Comparison of ENCODE assay signal across 28 mouse cellular contexts in the genomic region with DNA sequence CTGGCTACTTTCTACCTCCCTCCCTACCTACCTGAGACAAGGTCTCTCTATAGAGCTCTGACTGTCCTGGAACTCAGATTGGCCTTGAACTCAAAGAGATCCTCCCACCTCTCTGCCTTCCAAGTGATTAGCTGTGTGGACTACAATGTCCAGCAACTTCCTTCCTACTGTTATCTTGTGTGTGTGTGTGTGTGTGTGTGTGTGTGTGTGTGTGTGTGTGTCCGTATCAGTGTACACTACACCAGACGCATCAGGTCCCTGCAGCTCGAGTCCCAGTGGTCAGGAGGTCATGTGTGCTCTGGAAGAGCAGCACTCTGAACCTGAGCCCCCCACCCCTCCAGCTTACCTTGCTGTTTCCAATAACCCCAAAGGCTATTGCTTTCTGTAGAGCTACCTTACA. TPM values are rescaled to one million over a fixed set of nuclear protein-coding genes. Genes with fewer than 3 reads are reported as not detected.
A peak's percentile ranks its signal among the peaks of the same experiment; 100 is the strongest.
DNase-seq lines count a peak whose midpoint lies in the region; ATAC-seq and TF ChIP-seq lines count a peak whose summit lies in the region.
"Had no signal": no experiment of that assay in that cellular context is flagged by ENCODE, and none has a peak within 500 bp of the region (broad histone marks: within the 10 kb centered on the region; RNA-seq: fewer than 3 reads in every experiment).

No protein-coding gene starts in this region.

- ATAC-seq in liver, embryonic 13.5 days (ENCODE audit: low read depth) = peak; percentile 33; the same call in 1 of the 2 replicates
- 0 out of 2 replicates have a peak, but pooled peaks have one; percentile 20 for ATAC-seq in liver, embryonic 16.5 days (ENCODE audit: low read depth)
- ATAC-seq in liver, embryonic 12.5 days = no peak
- no peak for ATAC-seq in hindbrain, embryonic 12.5 days (ENCODE audit: low FRiP score)
- ATAC-seq: CD4-positive, CD25-positive, alpha-beta regulatory T cell, adult 4 months; forebrain, embryonic 14.5 days; forebrain, embryonic 16.5 days had no signal

- no peak for TF ChIP-seq CTCF in E14TG2a.4 (conservative IDR thresholded peaks at IDR 0.05; ENCODE audit: low read length)

- H3K27me3 ChIP-seq in liver, embryonic 13.5 days = no peaks in the 10 kb centered on the region
- H3K27me3 ChIP-seq in liver, embryonic 16.5 days (ENCODE audit: control insufficient read depth, insufficient read depth, low read depth, low read length) = no peaks in the 10 kb centered on the region
- H3K27me3 ChIP-seq in liver, embryonic 12.5 days (replicated peaks) = no peaks in the 10 kb centered on the region
- H3K27me3 ChIP-seq in E14TG2a.4 (ENCODE audit: insufficient read depth, low read length) = no peaks in the 10 kb centered on the region
- H3K27me3 ChIP-seq in hindbrain, embryonic 12.5 days = no peaks in the 10 kb centered on the region
- H3K27me3 ChIP-seq: CH12.LX; embryonic facial prominence, embryonic 13.5 days; embryonic facial prominence, embryonic 15.5 days; forebrain, embryonic 12.5 days had no signal

- peaks cover 24% of the 10 kb centered on the region for H3K4me1 ChIP-seq in liver, embryonic 13.5 days (replicated peaks)
- H3K4me1 ChIP-seq in liver, embryonic 16.5 days (ENCODE audit: control insufficient read depth, low read depth, low read length) = peaks cover 2% of the 10 kb centered on the region
- peaks cover 13% of the 10 kb centered on the region for H3K4me1 ChIP-seq in liver, embryonic 12.5 days
- peaks cover 84% of the 10 kb centered on the region for H3K4me1 ChIP-seq in E14TG2a.4 (replicated peaks; ENCODE audit: low read depth, low read length)
- no peaks in the 10 kb centered on the region for H3K4me1 ChIP-seq in hindbrain, embryonic 12.5 days
- H3K4me1 ChIP-seq: embryonic facial prominence, embryonic 15.5 days had no signal

- H3K9ac ChIP-seq in liver, embryonic 13.5 days = no peak overlapping the region
- no peak overlapping the region for H3K9ac ChIP-seq in liver, embryonic 16.5 days (ENCODE audit: low read depth, low read length)
- no peak overlapping the region for H3K9ac ChIP-seq in liver, embryonic 12.5 days
- H3K9ac ChIP-seq in hindbrain, embryonic 12.5 days = no peak overlapping the region
- H3K9ac ChIP-seq: embryonic facial prominence, embryonic 13.5 days; embryonic facial prominence, embryonic 15.5 days; forebrain, embryonic 12.5 days had no signal

- no peak overlapping the region for H3K4me2 ChIP-seq in liver, embryonic 13.5 days
- H3K4me2 ChIP-seq in liver, embryonic 16.5 days (ENCODE audit: low read depth, low read length) = no peak overlapping the region
- no peak overlapping the region for H3K4me2 ChIP-seq in liver, embryonic 12.5 days
- H3K4me2 ChIP-seq in hindbrain, embryonic 12.5 days (replicated peaks) = no peak overlapping the region
- H3K4me2 ChIP-seq: embryonic facial prominence, embryonic 13.5 days; embryonic facial prominence, embryonic 15.5 days; forebrain, embryonic 12.5 days had no signal

- H3K36me3 ChIP-seq in liver, embryonic 13.5 days = peaks cover 41% of the 10 kb centered on the region
- H3K36me3 ChIP-seq in liver, embryonic 16.5 days (ENCODE audit: control insufficient read depth, insufficient read depth) = peaks cover 9% of the 10 kb centered on the region
- H3K36me3 ChIP-seq in liver, embryonic 12.5 days = peaks cover 43% of the 10 kb centered on the region
- peaks cover 62% of the 10 kb centered on the region for H3K36me3 ChIP-seq in E14TG2a.4 (ENCODE audit: insufficient read depth, low read length)
- H3K36me3 ChIP-seq in hindbrain, embryonic 12.5 days = peaks cover 19% of the 10 kb centered on the region

- H3K9me3 ChIP-seq in liver, embryonic 13.5 days (replicated peaks) = no peaks in the 10 kb centered on the region
- no peaks in the 10 kb centered on the region for H3K9me3 ChIP-seq in liver, embryonic 16.5 days (replicated peaks; ENCODE audit: control insufficient read depth, low read length)
- no peaks in the 10 kb centered on the region for H3K9me3 ChIP-seq in liver, embryonic 12.5 days (replicated peaks)
- H3K9me3 ChIP-seq in E14TG2a.4 (ENCODE audit: low read length) = no peaks in the 10 kb centered on the region
- no peaks in the 10 kb centered on the region for H3K9me3 ChIP-seq in hindbrain, embryonic 12.5 days (replicated peaks)
- H3K9me3 ChIP-seq: embryonic facial prominence, embryonic 13.5 days; embryonic facial prominence, embryonic 15.5 days; forebrain, embryonic 10.5 days; forebrain, embryonic 12.5 days had no signal

- H3K27ac ChIP-seq in liver, embryonic 13.5 days = no peak overlapping the region
- no peak overlapping the region for H3K27ac ChIP-seq in liver, embryonic 16.5 days (ENCODE audit: low read length)
- no peak overlapping the region for H3K27ac ChIP-seq in liver, embryonic 12.5 days
- H3K27ac ChIP-seq in hindbrain, embryonic 12.5 days = no peak overlapping the region
- H3K27ac ChIP-seq: embryonic facial prominence, embryonic 13.5 days; embryonic facial prominence, embryonic 15.5 days; forebrain, embryonic 10.5 days; forebrain, embryonic 12.5 days had no signal

- no peak for DNase-seq in liver, embryonic 13.5 days
- DNase-seq in liver (no peak), 416B (ENCODE audit: low read depth) (peak; percentile 53)
- no peak for DNase-seq in right cerebral cortex, postnatal 14 days
- DNase-seq: adrenal gland, adult 2 months; adrenal gland, postnatal 10 days; adrenal gland, postnatal 25 days; B cell, adult 2 months; cerebellum, adult 11 months; cerebellum, adult 18-20 months; cerebellum, adult 8-10 months; cerebellum, adult 9-11 months; cerebellum, postnatal 14 days; cerebellum, postnatal 36 days; embryo, embryonic 11 days had no signal

- H3K4me3 ChIP-seq in liver, embryonic 13.5 days (replicated peaks) = no peak overlapping the region
- H3K4me3 ChIP-seq in liver, embryonic 16.5 days (ENCODE audit: low read depth, low read length) = no peak overlapping the region
- no peak overlapping the region for H3K4me3 ChIP-seq in liver, embryonic 12.5 days
- H3K4me3 ChIP-seq in E14TG2a.4 (replicated peaks; ENCODE audit: low read length) = 0 out of 2 replicates have a peak overlapping the region, but pooled peaks have one; percentile 1
- H3K4me3 ChIP-seq in hindbrain, embryonic 12.5 days = no peak overlapping the region
- H3K4me3 ChIP-seq: embryonic facial prominence, embryonic 13.5 days; embryonic facial prominence, embryonic 15.5 days; erythroblast, embryonic 14.5 days; forebrain, embryonic 10.5 days; forebrain, embryonic 12.5 days had no signal

- WGBS in liver, embryonic 13.5 days (ENCODE audit: insufficient replicate concordance) = 44% methylated on average over 3 of the region's 3 CpGs
- WGBS in liver, embryonic 16.5 days (ENCODE audit: insufficient replicate concordance) = 33% methylated on average over 3 of the region's 3 CpGs
- 39% methylated on average over 3 of the region's 3 CpGs for WGBS in liver, embryonic 12.5 days (ENCODE audit: insufficient replicate concordance)
- 79% methylated on average over 3 of the region's 3 CpGs for WGBS in hindbrain, embryonic 12.5 days

RNA-seq across cellular contexts. Expression of a gene that starts 19.4 kb away (rescaled TPM):
- 47.2 and 53.3 TPM in 2 replicates for polyA plus RNA-seq in liver, embryonic 13.5 days (2015; fragmentation: Nextera tagmentation; extraction: Ambion mirVana)
- 35.4 and 37.7 TPM in 2 replicates for polyA plus RNA-seq in liver, embryonic 16.5 days (2015; fragmentation: Nextera tagmentation; extraction: Ambion mirVana)
- polyA plus RNA-seq in liver, embryonic 12.5 days (2016; fragmentation: Nextera tagmentation; extraction: Ambion mirVana) = 45.9 and 47.3 TPM in 2 replicates
- 49.3 and 50.9 TPM in 2 replicates for polyA plus RNA-seq in hindbrain, embryonic 12.5 days (2016; fragmentation: Nextera tagmentation; extraction: Ambion mirVana)

Comparison
In these comparisons a context has a peak if more than half of its experiments do, and no peak if none do; other contexts are left out.
1. ATAC-seq: peak in liver, embryonic 13.5 days (single experiment) and liver, embryonic 16.5 days (single experiment); none in liver, embryonic 12.5 days (single experiment) and hindbrain, embryonic 12.5 days (single experiment).